Mouse (Mus musculus): ENCODE measurements around the gene Ptgdr.
"Not testable (repeated sequence)": the region's sequence is repeated elsewhere in the genome, so short reads cannot be mapped to it uniquely, and the experiment has no call there.

Gene Ptgdr

DNA sequence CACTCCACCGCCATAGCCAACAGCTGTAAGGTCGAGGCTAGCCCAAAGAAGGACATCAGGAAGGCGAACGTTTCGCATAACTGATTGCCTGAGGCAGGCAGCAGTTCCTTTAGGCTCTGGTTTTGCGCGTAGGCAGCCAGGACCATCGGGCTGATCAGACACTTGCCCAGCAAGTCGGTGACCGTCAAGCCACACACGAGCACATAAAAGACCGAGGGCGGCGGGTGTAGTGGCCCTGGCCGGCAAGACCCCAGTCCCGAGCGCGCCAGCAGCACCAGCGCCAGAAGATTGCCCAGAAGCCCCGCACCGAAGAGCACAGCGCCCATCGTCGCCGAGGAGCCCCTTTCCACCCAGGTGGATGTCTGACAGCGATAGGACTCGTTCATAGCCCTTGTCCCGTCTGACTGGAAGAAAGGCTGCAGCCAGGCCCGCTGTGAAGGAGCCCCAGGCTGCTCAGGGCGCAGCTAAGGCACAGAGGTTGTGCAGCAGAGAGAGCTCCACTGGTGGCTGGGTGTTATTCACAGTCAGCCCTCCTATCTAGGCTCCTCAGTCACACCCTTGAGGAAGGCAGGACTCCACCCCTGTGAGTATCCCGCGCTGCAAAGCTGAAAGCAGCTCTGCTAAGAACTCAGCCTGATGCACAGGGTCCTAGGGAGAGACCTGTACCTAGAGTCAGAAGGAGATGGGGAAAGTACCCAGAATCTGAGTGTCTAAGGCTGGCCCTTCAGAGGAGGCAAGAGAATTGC lies at the start of gene Ptgdr:
Gene Ptgdr (minus strand): TSS at position 508 of the 746 bp plus-strand sequence.
- no peak for DNase-seq (ENCODE audit: low spot score)

- DNase-seq (ENCODE audit: low spot score): no peak
Observed at GRCm38 (mm10) chr14:44907774-44908173, 48.6 kb upstream of the Ptgdr start.

DNA sequence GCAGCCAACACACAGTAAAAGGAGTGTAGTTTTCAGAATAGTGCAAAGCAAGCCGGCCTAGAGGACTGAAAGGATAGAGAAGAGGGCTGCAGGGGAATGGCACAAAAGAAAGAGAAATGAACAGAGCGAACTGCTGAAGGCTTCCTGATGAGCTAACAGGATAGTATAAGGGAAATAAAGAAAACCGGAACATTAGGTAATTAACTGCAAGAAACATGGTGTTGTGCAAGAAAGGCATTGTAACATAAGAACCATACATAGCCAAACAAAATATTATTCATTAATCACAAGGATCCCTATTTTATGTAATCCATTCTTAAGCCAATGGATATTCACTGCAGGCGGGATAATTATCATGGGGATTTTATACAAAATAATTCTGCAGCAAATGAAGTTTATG lies 45.0 kb upstream of the Ptgdr start:
- DNase-seq (ENCODE audit: low spot score): no peak

GRCm38 (mm10) chr14:44901735-44902134 lies 42.6 kb upstream of the Ptgdr start:
- DNase-seq (ENCODE audit: low spot score): not testable (repeated sequence)

DNA sequence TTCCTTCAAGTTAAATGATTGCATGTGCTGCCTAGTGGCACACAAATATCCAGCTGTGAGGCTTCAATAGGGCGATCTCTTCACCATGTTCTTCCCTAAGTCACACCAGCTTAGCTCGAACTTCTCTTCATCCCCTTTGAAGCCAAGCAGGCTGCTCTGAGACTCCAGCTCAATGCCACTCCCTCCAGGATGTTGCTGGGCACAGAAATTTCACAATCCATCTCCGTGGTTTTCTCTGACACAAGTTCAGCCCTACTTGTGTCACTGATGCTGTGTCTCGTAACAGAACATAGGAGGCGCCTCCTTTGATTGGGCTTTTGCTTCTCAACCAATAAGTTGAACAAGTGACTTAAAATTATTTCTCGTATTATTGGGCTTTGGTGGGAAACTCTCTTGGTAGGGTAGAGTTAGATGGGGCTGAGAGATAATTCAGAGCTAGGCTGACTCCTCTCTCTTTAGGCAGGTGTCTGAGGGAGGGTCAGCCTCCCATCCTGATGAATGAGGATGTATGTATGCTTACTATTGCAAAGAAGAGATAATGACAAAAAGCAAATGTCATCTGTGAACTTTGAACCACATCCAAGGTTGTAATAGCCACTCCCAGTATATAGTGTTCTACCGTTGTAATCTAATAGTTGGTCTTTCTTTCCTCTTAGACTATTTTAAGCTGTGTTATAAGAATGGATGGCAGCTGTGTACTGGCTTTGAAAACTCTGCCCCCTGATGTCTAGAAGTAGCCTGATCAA lies 32.4 kb upstream of the Ptgdr start:
- DNase-seq (ENCODE audit: low spot score): no peak

DNA sequence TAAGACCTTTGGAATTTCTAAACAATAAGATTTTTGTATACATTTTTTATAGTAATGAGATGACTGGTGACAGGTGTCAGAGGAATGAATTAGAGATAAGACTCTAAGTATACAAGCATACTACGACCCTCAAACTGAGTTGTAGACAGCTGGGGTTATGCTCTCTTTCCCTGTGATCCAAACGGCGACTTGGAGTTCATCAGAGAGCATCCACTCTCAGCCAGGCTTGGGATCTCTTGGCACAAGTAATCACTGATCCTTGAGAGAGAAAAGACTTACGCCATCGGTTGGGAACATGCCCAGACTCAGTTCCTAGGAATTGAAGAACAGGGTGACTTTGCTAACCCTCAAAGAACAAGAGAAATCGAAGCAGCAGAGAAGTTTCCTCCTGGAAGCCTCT lies 10.5 kb upstream of the Ptgdr start:
- no peak for DNase-seq (ENCODE audit: low spot score)

- no peak for DNase-seq (ENCODE audit: low spot score)
Observed at GRCm38 (mm10) chr14:44865661-44866060, 6.5 kb upstream of the Ptgdr start.

- DNase-seq (ENCODE audit: low spot score): no peak
Observed at GRCm38 (mm10) chr14:44863086-44863485, 3.9 kb upstream of the Ptgdr start.

DNA sequence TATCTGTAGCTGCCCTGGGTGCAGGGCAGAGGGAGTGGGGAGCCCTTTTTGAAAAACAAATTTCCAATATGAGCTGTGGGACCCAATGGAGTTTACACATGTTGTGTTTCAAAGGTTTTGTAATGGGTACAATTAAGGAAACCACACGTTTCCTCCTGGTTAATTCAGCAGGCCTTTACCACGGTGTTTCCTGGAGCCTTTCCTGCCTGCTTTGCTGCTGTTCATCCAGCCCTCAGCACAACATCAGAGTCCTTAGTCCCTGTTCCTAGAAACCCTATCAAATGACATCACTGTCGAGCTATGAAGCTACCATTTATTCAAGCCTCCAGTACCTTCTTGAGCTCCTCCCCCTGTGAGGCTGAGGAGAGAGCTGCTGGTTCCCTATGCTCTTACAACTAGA lies 2.0 kb upstream of the Ptgdr start:
- DNase-seq (ENCODE audit: low spot score): no peak

- DNase-seq (ENCODE audit: low spot score): no peak
Observed at GRCm38 (mm10) chr14:44858372-44858771, 803 bp downstream of the Ptgdr start.

- DNase-seq (ENCODE audit: low spot score): not testable (repeated sequence)
Observed at GRCm38 (mm10) chr14:44850637-44851036, 8.5 kb downstream of the Ptgdr start.

GRCm38 (mm10) chr14:44847740-44848139 lies 11.4 kb downstream of the Ptgdr start:
- DNase-seq (ENCODE audit: low spot score): no peak

DNA sequence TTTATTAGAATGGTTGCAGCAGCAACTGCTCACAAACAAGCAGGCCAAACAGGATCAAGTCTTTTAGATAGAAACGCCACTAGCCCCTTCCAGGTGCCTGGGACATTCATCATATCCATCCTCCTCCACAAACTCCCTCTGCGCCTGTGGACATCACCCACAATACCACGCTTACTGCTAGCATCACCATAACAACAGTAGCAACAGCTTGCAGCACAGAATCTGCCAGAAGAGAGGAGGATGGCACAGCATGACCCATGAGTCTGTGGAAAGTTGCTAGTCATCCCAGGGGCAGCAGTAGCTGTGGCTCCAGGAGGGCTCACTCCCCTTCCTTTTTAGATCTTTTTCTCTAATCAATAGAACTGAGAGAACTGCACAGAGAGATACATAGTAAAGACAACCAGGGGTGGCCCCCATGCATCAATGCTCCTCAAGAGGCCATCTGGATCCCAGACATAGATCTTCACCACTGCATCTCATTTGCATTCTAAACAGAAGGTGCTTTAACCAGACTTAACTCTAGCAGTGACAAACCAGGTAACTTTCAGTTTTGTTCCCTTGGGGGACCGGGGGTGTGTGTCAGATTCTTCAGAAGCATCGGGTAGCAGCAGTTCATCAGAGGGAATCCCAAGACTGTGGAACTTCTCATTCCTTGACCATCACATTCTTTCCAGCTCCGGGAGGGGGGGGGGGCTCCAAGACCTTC lies 12.5 kb downstream of the Ptgdr start:
- DNase-seq (ENCODE audit: low spot score): no peak

GRCm38 (mm10) chr14:44843768-44844755 lies 15.1 kb downstream of the Ptgdr start:
- no peak for DNase-seq (ENCODE audit: low spot score)

DNA sequence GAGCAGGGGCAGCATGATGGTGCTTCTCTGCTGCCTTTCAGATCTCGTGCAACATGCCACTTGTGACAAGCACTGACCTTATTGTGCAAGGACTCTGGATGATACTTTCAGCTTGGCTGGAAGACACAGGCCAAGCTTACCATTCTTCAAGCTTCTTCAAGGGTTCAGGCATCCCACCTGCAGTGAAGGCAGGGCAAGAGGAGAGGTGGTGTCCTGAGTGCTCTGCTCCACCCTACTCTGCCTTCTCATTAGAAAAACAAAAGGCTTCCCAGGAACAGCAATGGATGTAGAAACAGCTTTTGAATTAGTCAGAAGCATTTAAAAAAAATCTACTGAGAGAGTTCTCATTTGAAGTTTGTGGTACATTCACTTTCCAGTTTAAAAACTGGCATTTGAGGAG lies 20.5 kb downstream of the Ptgdr start:
- no peak for DNase-seq (ENCODE audit: low spot score)

DNA sequence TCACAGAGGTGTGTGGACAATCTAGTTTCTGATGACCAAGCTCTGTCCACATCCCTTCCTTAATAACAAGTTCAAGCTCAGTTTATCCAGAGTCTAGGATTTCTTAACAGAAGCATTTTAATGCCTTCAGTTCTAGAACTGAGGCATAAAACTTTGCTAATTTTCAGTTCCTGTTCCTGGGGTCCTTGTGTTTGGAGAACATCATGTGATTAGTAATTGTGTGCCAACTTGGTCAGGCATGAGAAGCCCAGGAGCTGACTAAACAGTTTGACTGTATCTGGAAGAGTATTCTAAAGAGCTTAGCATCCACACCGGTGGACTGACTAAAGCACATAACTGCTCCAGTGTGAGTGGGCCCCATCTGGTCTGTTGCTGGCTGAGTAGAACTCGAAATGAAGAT lies 24.0 kb downstream of the Ptgdr start:
- no peak for DNase-seq (ENCODE audit: low spot score)

GRCm38 (mm10) chr14:44834134-44834533 lies 25.0 kb downstream of the Ptgdr start:
- DNase-seq (ENCODE audit: low spot score): not testable (repeated sequence)

GRCm38 (mm10) chr14:44833096-44833495 lies 26.1 kb downstream of the Ptgdr start:
- not testable (repeated sequence) for DNase-seq (ENCODE audit: low spot score)

DNA sequence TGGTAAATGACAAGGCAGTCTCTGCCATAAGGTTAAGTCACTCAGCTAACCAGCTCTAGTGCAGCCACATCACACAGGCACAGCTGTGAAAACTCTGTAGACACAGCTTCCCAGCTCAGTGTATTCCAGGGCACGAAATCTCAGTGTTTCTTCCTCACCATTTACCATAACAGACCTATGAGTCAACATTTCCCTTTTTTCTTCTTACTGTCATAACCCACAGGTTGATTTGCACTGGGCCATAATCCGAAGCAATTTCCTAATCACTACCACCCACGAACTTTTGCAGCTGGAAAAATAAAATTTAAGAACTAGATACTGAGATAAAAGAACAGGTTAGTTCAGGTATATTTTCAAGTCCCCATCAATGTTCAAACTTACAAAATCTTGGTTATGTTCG lies 31.4 kb downstream of the Ptgdr start:
- DNase-seq (ENCODE audit: low spot score): no peak

GRCm38 (mm10) chr14:44821177-44822057 lies 37.8 kb downstream of the Ptgdr start:
- no peak for DNase-seq (ENCODE audit: low spot score)

DNA sequence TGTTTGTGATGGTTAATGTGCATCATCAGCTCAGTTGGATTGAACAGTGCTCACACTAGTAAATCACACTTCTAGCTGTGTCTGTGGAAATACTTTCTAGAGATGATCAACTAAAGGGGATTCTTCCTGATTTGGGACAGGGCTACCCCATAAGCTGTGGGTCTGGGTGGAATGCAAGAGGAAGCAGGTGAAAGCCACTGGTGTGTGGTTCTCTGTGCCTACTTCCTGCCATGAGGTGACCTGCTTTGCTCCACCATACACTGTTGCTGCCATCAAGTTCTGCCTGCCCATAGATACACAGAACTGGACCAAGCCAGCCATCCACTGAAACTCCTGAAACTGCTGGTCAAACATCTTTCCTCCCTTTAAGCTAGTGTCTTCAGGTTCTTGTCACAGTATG lies 46.0 kb downstream of the Ptgdr start:
- not testable (repeated sequence) for DNase-seq (ENCODE audit: low spot score)

Measured in c-Kit-positive CD71-positive TER-119-positive erythroid progenitor cells, embryonic 14.5 days (primary cell).